Mouse (Mus musculus) heart, postnatal 36 days (tissue): ENCODE measurements around the gene Klf3. TPM values are rescaled to one million over a fixed set of nuclear protein-coding genes. Genes with fewer than 3 reads are reported as not detected.

Source experiments
- DNase-seq, 2 experiments: peaks; one replicate each; pipeline ENCODE4 v3.0.0; 2021 to 2022
- intact Hi-C: fragments of 180-260 bp; cut with DNase I; formaldehyde crosslinking; loops from one replicate; pipeline ENCODE4 v1.15.1; 2025
- total RNA-seq, 2 experiments: library from RNA; stranded (reverse); gene quantifications; 2 replicates each; pipeline ENCODE4 v1.2.3; 2021

The Klf3 gene
- total RNA-seq, result 10 to 100 TPM; 54.8 to 58.9 TPM

DNA sequence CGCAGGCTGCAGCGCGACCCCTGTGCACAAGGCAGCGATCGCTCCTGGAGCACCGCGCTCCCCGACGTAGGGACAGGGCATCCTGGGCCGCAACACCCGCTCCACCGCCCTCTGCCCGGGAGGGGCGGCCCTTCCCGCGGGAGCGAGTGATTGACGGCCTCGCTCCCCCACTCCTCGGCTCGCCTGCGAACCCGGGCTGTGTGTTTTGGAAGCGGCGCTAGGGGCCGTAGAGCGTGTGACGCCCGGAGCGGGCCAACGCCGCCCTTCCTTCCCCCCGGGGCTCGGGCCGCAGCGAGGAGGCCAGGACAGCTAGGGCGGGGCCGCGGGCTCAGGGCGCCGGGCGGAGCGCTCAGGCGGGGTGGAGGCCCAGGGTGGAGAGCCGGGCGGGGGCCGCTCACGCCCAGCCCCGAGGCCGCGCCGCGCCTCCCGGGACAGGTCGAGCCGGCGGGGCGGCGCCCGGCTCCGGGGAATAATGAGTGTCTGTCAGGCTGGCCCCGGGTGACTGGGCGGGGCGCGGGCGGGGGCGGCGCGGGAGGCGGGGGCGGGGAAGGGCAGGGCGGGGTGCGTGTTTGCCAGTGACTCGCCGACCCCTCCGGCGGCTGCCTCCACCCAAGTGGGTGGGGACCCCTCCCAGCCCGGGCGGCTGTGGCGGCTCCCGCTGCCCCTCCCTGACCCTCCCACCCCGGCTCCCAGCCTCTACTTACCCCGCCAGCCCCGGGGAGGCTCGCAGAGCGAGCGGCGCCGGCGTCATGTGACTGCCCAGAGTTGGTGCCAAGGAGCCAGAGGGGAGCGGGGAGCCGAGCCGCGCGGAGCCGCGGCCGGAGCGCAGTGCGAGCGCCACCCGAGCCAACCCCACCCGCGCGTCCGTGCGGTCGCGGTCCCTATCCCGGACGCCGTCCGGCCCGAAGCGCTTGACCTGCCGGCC, at the start of gene Klf3:
TSS of gene Klf3 (plus strand) at position 594 of the 925 bp plus-strand sequence.
- intact Hi-C loops, result loop anchor here (2.0 to 5.0 kb wide), 4 partner anchors 100 to 296 kb away; no protein-coding TSS in a partner anchor
- peak; percentile 92 to 97 for DNase-seq

DNA sequence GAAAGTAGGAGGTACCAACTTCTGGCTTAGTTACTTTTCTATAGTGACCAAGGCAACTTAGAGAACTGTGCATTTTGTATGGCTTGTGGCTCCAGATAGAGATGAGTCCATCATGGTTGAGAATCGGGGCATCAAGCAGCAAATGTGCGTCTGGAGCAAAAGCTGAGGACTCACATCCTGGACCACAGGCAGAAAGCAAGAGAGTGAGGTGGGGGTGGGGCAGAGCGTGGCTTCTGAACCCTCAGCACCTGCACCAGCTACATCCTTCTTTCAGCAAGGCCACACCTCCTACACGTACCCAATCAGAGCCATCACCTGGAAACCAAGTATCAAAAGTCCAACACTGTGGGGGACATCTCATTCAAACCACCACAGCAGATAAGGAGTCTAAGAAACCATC, 40.9 kb upstream of the Klf3 start:
- no peak for DNase-seq
- intact Hi-C loops, result no loop called here

DNA sequence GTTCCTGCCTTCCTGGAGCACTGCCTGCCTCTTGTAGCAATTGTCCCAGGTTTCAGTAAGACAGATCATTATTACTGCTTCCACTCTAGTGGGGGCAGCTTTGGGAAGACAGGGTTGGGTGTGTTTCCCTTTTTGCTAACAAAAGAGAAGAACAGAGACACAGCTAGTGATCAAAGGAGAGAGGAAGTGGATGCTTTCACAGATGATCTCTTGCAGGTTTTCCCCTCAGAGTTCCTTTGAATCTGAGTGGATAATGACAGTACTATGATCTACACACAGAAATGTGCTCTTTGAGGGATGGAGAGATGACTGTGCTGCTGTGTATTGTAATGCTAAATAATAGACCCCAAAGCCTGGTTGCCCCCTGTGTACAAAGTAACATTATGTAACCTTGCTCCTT, 38.7 kb upstream of the Klf3 start:
- DNase-seq, result no peak
- intact Hi-C loops, result no loop called here

DNA sequence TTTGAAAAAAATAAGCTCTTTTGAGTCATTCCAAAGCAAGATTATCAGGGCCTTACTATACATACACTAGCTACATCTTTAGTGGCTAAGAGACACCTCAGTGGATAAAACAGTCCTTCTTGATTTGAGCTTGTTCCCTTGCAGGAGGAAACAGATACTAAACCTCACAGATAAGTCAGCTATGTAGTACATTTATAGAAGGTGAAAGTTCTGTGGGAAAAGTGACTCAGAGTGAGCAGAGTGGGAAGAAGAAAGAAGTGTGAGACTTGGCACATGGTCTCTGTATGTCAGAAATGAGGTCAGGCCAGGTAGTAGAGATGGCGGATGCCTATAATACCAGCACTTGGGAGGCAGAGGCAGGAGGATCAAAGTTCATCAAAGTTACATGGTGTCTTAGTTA, 37.4 kb upstream of the Klf3 start:
- no peak for DNase-seq
- intact Hi-C loops, result no loop called here

DNA sequence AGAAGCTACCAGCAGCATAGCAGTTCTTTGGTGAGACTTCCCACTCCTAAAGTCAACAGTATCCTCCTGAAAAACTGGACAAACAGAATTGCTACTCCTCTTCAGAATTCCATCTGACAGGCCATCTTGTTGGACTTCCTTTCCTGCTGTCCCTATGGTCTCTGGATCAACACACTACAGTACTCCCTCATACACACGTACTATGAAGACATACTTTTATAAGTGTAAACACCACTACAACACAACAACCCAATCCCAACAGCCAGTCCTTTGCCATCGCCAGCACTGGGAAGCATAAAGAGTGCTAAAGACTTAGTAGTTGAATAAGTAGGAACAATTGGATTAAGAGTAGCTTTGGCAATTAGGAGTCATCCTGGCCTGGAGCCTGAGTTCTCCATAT, 36.6 kb upstream of the Klf3 start:
- intact Hi-C loops, result no loop called here
- DNase-seq, result no peak

DNA sequence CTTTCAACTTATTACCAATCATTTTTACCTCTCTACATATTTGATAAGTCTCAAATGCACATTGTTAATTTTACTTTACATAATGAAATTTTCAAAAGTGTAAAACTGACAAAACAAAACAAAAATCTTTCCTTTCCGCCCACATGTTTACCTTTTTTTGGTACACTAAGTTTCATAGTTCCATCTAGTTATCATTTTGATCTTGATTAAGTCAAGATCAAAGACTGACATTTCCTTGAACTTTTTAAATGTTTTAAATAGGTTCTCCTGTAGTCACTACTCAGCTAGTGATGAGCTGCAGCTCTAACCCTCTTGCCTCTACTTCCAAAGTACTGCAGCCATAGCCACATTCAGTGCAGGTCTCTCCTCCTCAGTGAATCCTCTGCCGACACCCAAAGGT, 31.6 kb upstream of the Klf3 start:
- no peak for DNase-seq
- intact Hi-C loops, result no loop called here

DNA sequence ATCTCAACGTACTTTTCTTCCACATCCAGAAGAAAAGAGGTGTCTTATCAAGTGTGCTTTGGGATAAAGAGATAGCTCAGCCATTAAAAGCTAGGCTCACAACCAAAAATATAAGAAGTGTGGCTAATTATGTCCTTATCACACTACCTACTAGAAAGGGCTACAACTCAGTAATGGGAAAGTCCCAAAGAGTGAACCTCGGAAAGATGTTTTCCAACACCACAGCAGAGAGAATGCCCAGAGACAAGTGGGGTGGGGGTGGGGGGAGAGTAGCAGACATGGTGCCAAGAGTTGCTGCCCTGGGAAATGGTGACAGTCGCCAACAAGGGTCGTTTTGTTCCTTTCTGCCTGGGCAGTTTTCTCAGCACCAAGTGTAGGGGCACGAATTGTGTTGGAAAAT, 25.0 kb upstream of the Klf3 start:
- intact Hi-C loops, result no loop called here

DNA sequence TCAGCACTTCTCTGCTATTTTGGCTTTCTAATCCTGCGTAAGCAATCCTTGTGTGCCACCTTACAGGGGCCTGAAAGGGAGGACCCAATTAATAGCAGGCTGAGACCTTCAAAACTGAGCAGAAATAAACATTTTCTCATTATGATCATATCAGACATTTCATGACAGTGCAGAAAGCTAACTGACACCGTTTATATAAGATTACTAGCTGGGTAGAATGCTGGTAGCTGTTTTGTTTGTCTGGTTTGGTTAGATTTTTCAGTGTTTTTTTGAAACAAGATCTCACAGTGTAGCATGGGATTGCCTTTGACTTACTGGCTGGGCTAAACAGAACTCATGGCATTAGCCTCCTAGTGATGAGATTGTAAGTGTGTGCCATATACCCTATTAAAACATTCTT, 23.9 kb upstream of the Klf3 start:
- intact Hi-C loops, result no loop called here
- DNase-seq, result no peak

More for the DNA sequence above, 25.0 kb upstream of the Klf3 start:
- DNase-seq, result no peak

DNA sequence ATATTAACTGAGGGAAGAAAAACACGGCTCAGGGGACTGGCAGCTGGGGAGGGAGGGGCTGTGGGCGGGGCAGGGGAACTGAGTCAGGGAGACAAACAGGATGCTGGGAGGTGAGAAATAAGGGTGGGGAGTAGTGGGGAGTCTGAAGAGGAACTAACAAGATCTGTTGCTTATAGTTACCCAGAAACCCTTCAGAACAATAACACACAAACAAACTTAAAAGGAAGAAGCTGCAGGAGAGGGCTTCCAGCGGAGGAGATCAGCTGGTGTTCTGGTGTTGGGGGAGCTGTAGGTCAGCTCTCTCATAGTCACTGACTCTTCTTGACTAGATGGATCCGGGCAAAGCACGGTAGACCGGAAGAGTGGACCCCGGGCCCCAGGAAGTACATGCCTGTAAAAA, 22.4 kb upstream of the Klf3 start:
- peak in 1 of 2 experiments; percentile 14 for DNase-seq
- intact Hi-C loops, result no loop called here

DNA sequence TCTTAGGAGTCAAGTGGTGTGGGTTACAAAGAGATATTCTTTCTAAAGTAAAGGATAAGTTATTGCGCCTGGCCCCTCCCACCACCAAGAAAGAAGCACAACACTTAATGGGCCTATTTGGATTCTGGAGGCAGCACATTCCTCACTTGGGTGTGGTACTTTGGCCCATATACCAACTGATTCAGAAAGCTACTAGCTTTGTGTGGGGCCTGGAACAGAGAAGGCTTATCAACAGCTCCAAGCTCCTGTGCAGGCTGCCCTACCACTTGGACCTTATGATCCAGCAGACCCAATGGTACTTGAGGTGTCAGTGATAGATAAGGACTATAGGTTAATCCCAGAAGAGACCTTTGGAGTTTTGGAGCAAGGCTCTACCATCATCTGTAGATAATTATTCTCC, 15.0 kb upstream of the Klf3 start:
- DNase-seq, result no peak
- intact Hi-C loops, result no loop called here

DNA sequence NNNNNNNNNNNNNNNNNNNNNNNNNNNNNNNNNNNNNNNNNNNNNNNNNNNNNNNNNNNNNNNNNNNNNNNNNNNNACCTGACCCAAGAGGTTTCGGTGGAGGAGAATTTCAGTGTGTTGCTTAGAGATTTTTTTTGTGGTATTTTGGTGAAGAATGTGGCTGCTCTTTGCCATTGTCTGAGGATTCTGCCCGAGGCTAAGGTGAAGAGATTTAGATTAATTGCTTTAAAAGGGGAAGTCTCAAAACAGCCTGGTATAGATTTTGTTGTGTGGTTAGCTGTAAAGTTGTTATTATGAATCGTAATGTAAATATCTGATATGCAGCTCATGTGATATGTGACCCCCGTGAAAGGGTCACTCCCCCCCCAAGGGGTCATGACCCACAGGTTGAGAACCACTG, 5.0 kb upstream of the Klf3 start:
- intact Hi-C loops, result no loop called here
- no peak for DNase-seq

DNA sequence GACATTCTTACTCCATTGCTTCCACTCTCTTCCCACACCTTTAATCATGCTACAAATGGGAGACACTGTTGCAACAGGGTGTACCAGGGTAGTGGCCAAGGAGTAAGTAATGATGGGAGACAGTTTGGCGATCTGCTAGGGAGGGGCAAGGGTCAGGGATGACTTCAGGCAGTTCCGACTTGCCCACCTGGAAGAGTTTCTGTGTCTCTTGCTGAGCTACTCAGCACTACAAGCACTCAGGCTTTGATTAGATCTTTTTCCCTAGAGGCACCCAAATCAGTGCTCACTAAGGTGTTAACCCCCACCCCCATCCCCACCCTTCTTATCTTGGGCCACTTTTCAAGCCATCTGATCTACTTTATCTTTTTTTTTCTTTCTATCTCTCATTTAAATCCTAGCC, 1.6 kb upstream of the Klf3 start:
- intact Hi-C loops, result loop anchor here (5.0 kb wide), 1 partner anchor 119 kb away; no protein-coding TSS in a partner anchor
- no peak for DNase-seq

DNA sequence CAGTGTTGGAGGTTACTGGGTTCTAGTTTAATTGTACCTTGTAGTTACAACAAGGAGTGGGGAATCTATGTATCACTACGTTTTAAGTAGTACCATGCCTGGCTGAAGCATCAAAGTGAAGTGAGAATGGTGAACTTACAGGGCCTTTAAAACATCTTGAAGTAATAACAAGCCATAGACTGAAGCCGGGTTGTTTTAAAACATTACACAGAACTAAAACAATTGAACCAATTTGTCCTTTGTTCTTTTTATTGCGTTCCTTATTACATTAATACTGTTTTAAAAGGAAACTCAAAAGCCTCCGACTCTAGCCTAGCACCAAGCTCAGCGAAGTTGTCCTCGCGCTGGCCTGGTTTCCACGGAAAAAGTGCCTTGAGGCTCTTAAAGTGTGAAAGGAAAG, 1.0 kb upstream of the Klf3 start:
- intact Hi-C loops, result loop anchor here (2.0 to 5.0 kb wide), 4 partner anchors 99 to 295 kb away; no protein-coding TSS in a partner anchor

DNA sequence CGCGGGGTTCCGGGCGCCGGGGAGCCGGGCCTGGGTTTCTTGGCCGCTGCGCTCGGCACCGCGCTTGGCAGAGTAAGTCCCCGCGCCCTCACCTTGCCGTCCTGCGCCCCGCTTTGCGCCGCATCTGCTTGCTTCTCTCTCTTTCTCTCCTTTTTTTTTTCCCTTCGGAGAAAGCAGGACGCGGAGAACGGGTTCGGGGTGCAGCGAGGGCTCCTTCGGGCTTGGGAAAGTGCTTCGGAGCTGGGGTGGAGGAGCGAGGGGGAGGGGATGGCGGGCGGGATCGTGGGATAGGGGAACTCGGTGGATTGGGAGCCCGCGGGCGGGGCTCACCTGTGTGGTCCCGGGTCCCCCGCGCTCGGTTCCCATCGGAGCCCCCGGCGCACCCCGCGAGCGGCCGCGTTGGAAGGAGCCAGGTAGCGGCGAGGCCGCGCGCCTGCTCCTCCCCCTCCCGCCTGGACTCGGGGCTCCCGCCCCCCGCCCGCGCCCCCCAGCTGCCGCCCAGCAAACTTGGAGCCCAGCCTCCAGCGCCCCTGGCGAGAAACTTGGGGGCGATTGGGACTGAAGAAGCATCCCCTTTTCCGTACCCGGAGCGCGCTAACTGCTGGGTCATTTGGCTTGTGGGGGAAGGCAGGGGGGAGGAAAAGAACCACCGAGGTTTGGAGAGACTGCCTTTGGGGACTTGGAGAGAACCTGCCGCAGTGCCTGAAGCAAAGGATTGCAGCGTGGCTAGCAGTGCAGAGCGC, 703 bp downstream of the Klf3 start:
- intact Hi-C loops, result loop anchor here (2.0 to 5.0 kb wide), 4 partner anchors 101 to 297 kb away; no protein-coding TSS in a partner anchor
- peak; percentile 47 to 68 for DNase-seq

More for the DNA sequence above, 1.0 kb upstream of the Klf3 start:
- no peak for DNase-seq

DNA sequence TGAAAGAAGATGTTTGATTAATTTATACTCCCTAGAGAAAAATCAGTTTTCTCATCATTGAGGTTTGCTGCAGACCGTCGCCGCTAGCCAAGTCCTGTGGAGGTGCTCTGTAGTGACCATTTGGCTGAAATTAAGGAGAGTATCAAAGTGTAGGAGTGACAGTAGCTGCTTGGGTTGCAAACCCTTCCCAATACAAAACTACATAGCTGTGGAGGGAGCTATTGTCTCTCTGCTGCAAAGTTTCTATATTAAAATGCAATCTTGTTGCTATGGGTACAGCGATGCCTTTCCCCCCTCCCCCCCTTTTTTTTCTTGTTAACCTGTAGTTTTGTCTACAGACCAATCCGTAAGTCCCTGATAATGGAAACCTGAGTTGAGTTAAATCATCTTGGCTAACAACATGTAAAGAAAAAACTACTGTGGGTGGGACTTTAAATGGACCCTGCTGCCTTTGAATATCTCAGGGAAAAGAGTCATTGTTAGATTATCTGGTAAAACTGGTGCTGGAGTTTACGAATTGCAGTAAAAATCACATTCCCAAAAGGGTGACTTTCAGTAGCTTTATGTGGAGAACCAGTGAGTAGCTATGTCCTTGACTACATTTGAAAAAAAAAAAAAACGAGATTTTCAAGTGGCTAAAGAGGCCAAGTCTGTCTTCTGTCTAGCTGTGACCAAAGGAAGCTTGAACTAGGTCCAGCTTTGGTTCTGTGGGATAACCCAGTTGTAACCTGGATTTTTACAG, 2.1 kb downstream of the Klf3 start:
- DNase-seq, result no peak
- intact Hi-C loops, result no loop called here

DNA sequence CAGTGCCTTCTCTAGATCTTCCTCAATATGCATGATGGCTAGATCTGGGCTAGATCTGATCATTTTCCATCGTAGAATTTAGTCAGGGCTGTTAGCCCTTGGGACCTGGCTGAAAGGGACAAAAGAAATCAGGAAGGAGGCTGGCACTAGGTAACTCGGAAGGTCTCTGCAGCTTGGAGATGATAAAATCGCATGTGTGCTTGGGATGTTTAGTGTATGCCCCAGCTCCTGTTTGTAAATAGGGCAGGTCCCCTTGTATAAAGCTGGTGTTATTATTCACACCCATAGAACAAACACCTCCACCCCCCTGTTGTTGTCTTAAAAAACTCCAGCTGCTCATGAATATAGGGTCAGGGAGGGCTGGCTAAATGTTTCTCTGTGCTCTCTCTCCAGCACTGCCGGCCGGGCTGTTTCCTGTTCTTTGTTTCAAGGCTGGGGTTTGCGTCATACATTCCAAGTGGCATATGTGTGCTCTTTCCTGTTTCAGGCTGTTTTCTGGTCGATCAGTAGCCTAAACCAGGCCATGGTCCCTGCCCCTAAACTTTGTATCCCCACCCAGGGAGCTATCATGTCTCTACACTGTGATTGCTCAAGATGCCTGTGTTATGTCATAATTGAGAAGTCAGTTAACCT, 2.8 kb downstream of the Klf3 start:
- intact Hi-C loops, result no loop called here
- DNase-seq, result peak; percentile 70 to 77

DNA sequence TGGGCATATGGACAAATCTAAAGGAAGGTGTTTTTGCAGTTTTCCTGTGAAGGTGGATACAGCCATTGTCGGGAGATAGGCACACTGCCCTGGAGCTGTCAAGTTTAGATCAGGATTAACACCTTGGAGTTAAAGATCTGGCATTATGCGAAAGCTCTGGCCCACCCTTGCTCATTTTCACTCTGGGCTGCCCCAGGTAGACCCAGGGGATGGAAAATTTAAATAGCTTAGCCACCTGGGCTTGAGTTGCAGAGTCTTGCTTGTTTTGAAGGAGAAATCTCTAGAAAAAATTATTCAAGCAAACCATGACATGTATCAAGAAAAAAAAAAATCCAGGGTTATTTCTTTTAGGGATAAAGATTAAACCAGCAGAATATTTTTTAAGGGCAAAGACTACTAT, 3.4 kb downstream of the Klf3 start:
- no peak for DNase-seq
- intact Hi-C loops, result no loop called here

DNA sequence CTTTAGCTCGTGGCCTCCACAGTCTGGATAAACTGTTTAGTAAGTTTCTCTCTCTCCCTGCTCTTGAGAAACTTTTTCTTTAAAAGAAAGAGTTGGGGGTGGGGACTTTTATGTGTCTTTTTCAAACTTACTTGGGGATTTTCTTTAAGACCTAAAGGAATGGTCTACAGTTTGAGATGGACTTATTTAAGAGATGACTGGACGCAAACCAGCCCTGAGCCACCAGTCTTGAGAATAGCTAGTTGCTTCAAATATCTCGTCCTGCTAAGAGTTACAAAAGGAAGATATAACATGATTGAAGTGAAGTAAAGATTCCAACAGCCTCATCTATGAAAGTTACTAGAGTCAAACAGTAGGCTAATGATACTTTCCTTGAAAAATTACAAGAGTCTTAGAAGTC, 4.0 kb downstream of the Klf3 start:
- no peak for DNase-seq

DNA sequence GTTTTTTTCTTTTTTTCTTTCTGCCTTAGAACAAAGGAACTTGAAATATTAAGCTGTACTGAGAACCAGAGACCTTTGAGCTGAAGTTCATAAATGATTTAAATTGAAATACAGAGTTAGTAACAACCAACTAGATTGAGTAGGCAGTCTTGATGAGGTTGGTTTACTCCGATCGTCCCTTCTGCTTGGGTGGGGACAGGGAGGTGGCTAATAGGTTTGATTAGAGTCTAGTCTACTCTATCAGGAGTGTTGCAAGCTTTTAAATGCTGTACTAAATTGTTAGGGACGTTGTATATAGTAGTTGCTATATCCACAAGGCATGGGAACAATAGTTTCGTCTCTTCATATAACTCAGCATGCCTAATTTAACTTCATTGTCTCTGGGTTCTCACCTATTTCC, 4.4 kb downstream of the Klf3 start:
- DNase-seq, result no peak
- intact Hi-C loops, result no loop called here

More for the DNA sequence above, 4.0 kb downstream of the Klf3 start:
- intact Hi-C loops, result no loop called here
